Mouse (Mus musculus) thymus, postnatal 4 days (tissue): Measurements from ENCODE around the gene Cdk5rap3.

Experiments
- DNase-seq: peaks from one replicate; pipeline ENCODE4 v3.0.0; 2021

Cdk5rap3 gene

GRCm38 (mm10) chr11:96893203-96893842 lies 23.0 kb downstream of the Cdk5rap3 start:
- DNase-seq: no peak

- DNase-seq: no peak
These were observed 24.3 kb downstream of the Cdk5rap3 start for GRCm38 (mm10) chr11:96891784-96892527.

- DNase-seq: no peak
These were observed 29.3 kb downstream of the Cdk5rap3 start for GRCm38 (mm10) chr11:96886942-96887546.

GRCm38 (mm10) chr11:96885901-96886340 lies 30.4 kb downstream of the Cdk5rap3 start:
- DNase-seq: no peak

GRCm38 (mm10) chr11:96880296-96880695 lies 36.0 kb downstream of the Cdk5rap3 start:
- DNase-seq: no peak

- DNase-seq: no peak
These were observed 36.9 kb downstream of the Cdk5rap3 start for GRCm38 (mm10) chr11:96879359-96879758.

GRCm38 (mm10) chr11:96878715-96879114 lies 37.6 kb downstream of the Cdk5rap3 start:
- DNase-seq: no peak

GRCm38 (mm10) chr11:96877071-96877470 lies 39.2 kb downstream of the Cdk5rap3 start:
- DNase-seq: no peak

DNA sequence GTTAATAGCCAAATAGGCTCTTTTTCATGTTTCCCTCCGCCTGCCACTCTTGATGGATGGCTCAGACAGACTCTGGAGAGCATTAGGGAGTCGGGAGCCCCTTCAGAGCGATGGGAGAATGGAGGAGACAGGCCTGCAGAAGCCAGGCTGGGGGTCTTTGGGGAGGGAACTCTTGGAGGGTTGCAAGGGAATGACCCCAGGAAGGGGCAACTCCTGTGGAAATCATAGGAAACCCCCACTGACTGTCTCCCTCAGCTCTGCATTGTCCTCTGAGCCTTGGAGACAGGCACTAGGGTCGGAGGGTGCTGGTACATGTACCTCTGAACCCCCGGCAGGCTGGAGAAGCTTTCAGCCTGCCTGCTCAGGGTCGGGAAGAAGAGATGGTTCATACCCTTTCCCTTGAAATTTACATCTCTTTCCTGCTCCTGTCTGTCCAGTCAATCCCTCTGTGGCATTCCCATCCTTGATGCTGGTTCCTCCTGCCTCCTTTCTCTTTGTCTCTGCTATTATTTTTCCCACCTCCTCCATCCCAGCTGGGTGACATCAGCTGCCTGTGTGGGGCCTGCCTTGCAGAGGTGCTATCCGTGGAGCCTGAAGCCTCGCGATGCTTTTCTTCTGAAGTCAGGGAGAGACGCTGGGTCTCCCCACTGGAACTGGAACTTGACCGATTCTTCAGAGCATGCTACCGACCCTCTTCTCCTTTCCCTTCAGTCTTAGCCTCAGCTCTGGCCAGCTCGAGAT lies 39.8 kb downstream of the Cdk5rap3 start:
- no peak for DNase-seq

DNA sequence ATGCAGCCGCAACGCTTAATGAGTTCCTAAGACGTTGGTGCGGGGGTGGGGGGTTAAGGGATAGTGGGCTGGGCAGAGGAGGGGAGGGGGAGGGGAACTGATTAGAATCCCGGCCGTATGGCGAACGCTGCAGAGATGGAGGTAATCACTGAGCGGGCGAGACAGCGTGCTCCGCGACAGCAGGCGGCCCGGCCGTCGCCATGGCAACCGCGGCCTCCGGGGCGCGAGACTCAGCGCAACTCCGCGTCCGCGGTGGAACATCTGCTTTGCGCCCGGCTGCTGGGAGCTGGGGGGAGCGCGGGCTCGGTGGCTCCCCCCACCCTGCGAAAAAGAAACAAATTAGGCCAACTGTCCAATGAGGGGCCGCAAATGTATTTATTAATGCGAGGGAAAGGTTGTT lies 40.6 kb downstream of the Cdk5rap3 start:
- peak; percentile 87 for DNase-seq

DNA sequence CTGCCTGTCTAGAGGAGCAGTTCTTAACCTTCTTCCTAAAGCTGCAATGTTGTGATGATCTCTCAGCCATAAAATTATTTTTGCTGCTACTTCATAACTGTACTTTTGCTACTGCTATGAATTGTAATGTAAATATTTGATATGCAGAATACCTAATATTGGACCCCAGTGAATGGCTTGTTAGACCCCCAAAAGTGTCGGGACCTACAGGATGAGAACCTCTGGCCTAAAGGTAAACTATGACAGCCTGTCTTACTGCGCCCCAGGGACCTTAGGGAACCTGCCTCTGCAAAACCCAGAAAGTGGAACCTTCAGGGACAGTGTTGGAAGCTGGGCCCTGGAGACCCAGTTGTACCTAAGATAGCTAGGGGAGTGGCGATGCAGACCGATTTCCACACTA lies 41.0 kb downstream of the Cdk5rap3 start:
- DNase-seq: no peak

DNA sequence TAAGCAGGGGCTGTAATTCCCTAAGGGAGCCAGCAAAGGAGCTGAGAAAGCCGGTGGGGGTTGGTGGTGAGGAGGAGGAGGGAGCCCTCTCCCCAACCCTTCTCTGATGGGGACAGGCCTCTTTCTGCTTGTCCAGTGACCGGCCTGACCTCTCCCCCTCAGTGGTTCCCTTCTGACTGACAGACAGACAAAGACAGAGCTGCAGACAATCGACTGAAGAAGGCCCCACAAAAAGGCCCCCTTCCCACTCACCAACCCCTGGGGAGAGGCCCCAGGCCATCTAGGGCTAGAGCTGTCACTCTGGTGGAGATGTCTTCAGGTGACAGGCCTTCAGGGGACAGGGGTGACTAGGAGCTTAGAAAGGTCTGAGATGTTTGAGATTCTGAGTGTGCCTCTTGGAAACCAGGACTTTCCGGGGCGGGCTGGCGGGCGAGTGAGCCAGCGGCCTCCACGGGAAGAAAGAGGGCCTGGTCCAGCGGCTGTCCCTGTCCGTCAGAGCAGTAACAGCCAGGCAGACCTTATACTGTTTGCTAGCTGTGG lies 42.6 kb downstream of the Cdk5rap3 start:
- DNase-seq: no peak

DNA sequence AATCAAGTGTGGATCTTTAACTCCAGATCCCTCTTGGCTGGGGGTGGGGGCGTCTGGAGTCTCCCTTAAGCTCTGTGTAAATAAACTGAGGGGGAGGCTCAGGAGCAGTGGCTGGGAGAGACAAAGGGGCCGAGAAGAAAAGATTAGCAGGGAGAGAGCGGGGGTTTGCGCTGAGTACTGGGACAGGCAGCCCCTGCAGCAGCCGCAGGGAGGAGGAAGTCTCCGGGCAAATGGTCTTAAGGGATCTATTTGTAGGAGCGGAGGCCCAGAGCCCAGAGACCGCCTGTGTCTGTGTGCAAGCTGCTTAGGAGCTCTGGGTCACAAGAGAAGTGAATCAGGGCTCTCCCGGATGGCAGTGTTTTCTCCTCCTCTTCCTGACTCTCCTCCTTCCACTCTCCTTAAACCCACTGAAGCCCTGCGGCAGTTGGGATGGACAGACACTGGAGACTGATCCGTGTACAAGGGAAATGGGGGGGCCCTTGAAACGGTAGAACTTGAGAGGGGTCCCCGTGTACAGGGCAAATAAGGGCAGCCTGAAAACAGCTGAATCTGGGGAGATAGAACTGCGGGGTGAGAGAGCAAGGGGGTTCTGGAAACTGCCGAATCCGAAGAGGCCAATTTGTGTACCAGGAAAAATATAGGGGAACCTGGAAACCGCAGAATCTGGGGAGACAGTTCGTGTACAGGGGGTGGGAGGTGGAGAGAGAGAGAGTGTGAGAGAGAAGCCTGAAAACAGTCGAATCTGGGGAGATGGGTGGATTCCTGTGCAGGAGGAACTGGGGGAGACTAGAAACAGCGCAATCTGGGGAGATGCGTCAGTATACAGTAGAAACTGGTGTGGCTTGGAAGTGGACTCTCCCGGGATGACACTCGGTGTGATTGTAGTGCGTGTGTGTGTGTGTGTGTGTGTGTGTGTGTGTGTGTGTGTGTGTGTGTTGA lies 43.6 kb downstream of the Cdk5rap3 start:
- DNase-seq: no peak

- DNase-seq: peak; percentile 77
These were observed 49.1 kb downstream of the Cdk5rap3 start for GRCm38 (mm10) chr11:96867149-96867548.

- DNase-seq: no peak
These were observed 52.9 kb downstream of the Cdk5rap3 start for GRCm38 (mm10) chr11:96863206-96863995.

DNA sequence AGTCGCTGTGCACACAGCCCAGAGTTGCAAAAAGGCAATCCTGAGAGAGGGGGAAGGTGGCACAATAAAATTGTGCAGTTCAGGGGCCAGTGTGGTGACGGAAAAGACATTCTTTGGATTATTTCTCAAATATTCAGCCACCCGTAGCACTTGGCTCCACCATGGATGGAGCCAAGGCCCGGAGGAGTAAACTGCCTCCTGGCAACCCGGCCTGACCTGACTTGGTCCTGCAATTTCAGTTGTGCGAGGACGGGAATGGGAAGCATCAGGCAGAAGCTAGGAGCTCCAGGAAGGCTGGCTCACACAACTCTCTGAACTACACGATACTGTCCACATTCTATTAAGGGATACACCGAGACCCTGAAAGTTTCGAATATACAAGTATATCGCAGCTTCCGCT lies 53.8 kb downstream of the Cdk5rap3 start:
- no peak for DNase-seq

DNA sequence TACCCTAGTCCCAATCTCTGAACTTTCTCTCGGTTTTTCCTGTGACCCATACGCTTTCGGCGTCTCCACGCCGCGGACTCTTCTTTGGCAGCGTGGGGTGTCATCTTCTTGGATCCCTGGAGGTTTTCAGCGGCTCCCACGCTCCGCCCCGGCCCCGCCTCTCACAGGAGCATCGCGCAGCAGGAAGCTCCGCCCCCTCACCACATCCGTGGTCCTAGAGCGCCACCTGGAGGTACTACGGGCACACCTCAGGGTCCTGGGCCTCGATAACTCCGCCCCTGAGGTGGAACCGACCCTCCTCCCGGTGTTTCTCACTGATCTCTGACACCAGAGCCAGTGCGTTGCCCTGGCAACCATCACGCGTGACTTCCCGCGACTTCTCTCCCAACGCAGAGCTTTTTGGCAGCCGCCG lies 54.4 kb downstream of the Cdk5rap3 start:
- peak; percentile 98 for DNase-seq

GRCm38 (mm10) chr11:96861446-96861845 lies 54.9 kb downstream of the Cdk5rap3 start:
- no peak for DNase-seq

DNA sequence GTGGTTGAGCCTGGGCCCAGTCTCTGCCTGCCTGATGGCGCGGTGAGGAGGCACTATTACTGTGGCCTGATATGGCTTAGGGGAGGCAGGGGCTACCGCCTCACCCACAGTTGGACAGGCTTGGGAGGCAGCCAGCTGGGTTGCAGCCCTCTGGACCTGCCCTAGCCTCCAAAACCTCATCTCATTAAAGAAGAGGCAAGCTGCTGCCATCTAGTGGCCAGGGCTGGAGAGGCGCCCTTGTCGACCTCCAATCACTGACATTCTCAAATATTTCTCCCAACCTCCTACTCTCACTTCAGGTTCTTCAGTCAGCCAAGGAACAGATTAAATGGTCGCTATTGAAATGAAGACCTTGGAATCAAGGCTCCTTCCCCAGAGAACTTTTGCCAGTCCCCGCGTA lies 55.7 kb downstream of the Cdk5rap3 start:
- DNase-seq: peak; percentile 86

DNA sequence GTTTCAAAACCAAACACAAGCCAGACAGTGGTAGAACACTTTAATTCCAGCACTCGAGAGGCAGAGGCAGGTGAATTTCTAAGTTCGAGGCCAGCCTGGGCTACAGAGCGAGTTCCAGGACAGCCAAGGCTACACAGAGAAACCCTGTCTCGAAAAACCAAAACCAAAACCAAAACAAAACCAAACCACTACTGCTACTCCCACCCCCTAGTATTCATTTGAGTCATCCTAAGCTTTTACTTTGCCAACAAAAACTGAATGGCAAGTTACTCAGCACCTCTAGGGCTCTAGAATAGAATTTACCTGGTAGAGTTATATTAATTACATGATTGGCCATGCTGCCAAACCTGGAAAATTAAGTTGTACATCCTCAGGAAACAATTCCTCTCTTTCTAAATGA lies 56.7 kb downstream of the Cdk5rap3 start:
- DNase-seq: no peak

DNA sequence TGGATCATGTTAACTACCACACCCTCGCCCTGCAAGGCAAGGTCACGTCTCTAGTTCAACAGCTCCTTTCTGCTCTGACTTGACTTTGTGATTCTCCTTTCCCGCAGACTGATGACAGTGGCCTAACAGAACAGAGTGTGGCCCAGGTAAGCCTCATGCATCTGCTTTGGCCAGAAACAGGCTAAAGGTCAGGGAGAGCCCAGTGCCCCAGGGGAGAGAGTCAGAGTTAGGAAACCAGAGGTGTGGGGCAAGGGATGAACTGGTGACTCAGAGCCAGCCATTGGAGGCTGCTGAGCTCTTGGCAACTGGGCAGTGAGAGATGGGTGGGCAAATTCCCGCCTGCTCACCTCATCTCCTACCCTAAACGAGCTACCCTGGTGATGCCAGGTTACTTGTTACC lies 58.9 kb downstream of the Cdk5rap3 start:
- DNase-seq: no peak
